Mouse (Mus musculus) forebrain, embryonic 13.5 days (tissue): ENCODE data around the gene Clcn2. TPM values are rescaled to one million over a fixed set of nuclear protein-coding genes. Genes with fewer than 3 reads are reported as not detected.

ENCODE experiments used
- ATAC-seq: fragments of 200-750 bp; cut with Nextera tagmentation; 2 replicates; pipeline ENCODE4 v1.8.0; 2017
- H3K27ac ChIP-seq: fragments of 300-500 bp; sonication (generic); 2 replicates; pipeline ENCODE4 v1.5.1; 2015; ENCODE audit warnings: inconsistent platforms, mild to moderate bottlenecking, moderate library complexity
- H3K27me3 ChIP-seq: fragments of 300-500 bp; sonication (generic); 2 replicates; pipeline ENCODE4 v1.6.1; 2015; ENCODE audit warnings: mild to moderate bottlenecking, inconsistent platforms
- H3K36me3 ChIP-seq: fragments of 300-500 bp; sonication (generic); 2 replicates; pipeline ENCODE4 v1.6.1; 2015; ENCODE audit warnings: mild to moderate bottlenecking, inconsistent platforms; ENCODE audit not compliant: poor library complexity, severe bottlenecking
- H3K4me1 ChIP-seq: fragments of 300-500 bp; sonication (generic); 2 replicates; pipeline ENCODE4 v1.6.1; 2015; ENCODE audit warnings: inconsistent platforms
- H3K4me2 ChIP-seq: fragments of 300-500 bp; sonication (generic); 2 replicates; pipeline ENCODE4 v1.6.1; 2015; ENCODE audit warnings: inconsistent platforms, mild to moderate bottlenecking, moderate library complexity
- H3K4me3 ChIP-seq: fragments of 300-500 bp; sonication (generic); 2 replicates; pipeline ENCODE4 v1.5.1; 2015; ENCODE audit warnings: mild to moderate bottlenecking, inconsistent platforms
- H3K9ac ChIP-seq: fragments of 300-500 bp; sonication (generic); 2 replicates; pipeline ENCODE4 v1.6.1; 2015; ENCODE audit warnings: mild to moderate bottlenecking, inconsistent platforms
- H3K9me3 ChIP-seq: fragments of 300-500 bp; sonication (generic); replicated peaks from 2 replicates; pipeline ENCODE4 v1.6.1; 2016; ENCODE audit warnings: inconsistent platforms
- WGBS: fragments of 180-500 bp; shearing (Covaris S2); methylation state at CpG from one replicate; pipeline ENCODE4 v1.1.7; 2015; 5-methylcytosine and 5-hydroxymethylcytosine counted together
- polyA plus RNA-seq: library from polyadenylated mRNA; unstranded; fragments of >200 nt; fragmentation: Nextera tagmentation; extraction: Ambion mirVana; gene quantifications from 2 replicates; pipeline ENCODE4 v1.2.1, GENCODE M21; 2015

Gene Clcn2
- polyA plus RNA-seq, 1 experiment from 2014 or later: 13.2 TPM

DNA sequence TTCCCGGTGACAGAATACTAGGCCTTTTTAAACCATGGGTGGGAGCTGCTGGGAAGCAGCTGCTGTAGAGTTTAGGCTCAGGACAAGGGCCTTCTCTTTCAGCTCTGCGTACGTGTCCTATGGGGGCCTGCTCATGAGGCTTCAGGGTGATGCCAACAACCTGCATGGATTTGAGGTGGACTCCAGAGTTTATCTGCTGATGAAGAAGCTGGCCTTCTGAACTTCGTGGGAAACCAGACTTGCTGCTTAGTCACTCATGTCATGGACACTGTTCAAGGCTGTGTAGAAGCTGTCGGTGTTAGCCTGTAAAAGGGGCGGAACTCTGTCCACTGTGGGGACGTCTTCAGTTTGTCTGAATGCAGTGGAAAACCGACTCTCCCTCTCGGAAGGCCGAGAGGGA is 4.3 kb upstream of the Clcn2 start:
- Histone ChIP-seq H3K9me3 (no peaks in the 10 kb centered on the region), H3K4me3 (no peak overlapping the region), H3K9ac (no peak overlapping the region), H3K27me3 (no peaks in the 10 kb centered on the region), H3K4me2 (no peak overlapping the region), H3K36me3 (peaks cover 13% of the 10 kb centered on the region), H3K4me1 (peaks cover 17% of the 10 kb centered on the region), H3K27ac (no peak overlapping the region)
- WGBS: 90% methylated on average over 10 of the region's 10 CpGs
- no peak for ATAC-seq

- Histone ChIP-seq H3K4me2 (peak overlapping the region; percentile 89), H3K9me3 (no peaks in the 10 kb centered on the region), H3K27ac (peak overlapping the region; percentile 91), H3K9ac (peak overlapping the region; percentile 83), H3K27me3 (no peaks in the 10 kb centered on the region), H3K4me3 (peak overlapping the region; percentile 64), H3K36me3 (peaks cover 15% of the 10 kb centered on the region), H3K4me1 (peaks cover 47% of the 10 kb centered on the region)
- WGBS: 5% methylated on average over 18 of the region's 18 CpGs
- ATAC-seq: no peak; the same call in 1 of the 2 replicates
These were observed 578 bp upstream of the Clcn2 start for GRCm38 (mm10) chr16:20717978-20718670.

DNA sequence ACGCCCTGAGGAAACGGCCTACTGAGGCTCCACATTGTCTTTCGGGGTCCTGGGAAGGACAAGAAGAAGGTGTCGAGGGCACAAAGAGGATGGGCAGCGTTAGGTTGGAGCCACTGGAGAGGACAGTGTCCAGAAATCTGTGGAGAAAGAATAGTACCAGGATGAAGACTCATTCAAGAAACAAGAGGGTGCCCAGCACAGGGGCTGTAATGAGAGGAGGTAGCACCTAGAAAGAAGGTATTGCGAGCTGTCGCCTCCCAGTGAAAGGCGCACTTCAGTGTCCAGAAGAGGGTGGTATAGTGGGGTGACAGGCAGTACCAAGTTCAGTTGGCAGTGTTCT is 735 bp downstream of the Clcn2 start:
- Histone ChIP-seq H3K9ac (peak overlapping the region; percentile 83), H3K4me1 (peaks cover 47% of the 10 kb centered on the region), H3K4me2 (peak overlapping the region; percentile 89), H3K36me3 (peaks cover 21% of the 10 kb centered on the region), H3K9me3 (no peaks in the 10 kb centered on the region), H3K4me3 (peak overlapping the region; percentile 64), H3K27me3 (no peaks in the 10 kb centered on the region), H3K27ac (peak overlapping the region; percentile 91)
- WGBS: 0% methylated on average over 8 of the region's 8 CpGs
- peak; percentile 9 for ATAC-seq

DNA sequence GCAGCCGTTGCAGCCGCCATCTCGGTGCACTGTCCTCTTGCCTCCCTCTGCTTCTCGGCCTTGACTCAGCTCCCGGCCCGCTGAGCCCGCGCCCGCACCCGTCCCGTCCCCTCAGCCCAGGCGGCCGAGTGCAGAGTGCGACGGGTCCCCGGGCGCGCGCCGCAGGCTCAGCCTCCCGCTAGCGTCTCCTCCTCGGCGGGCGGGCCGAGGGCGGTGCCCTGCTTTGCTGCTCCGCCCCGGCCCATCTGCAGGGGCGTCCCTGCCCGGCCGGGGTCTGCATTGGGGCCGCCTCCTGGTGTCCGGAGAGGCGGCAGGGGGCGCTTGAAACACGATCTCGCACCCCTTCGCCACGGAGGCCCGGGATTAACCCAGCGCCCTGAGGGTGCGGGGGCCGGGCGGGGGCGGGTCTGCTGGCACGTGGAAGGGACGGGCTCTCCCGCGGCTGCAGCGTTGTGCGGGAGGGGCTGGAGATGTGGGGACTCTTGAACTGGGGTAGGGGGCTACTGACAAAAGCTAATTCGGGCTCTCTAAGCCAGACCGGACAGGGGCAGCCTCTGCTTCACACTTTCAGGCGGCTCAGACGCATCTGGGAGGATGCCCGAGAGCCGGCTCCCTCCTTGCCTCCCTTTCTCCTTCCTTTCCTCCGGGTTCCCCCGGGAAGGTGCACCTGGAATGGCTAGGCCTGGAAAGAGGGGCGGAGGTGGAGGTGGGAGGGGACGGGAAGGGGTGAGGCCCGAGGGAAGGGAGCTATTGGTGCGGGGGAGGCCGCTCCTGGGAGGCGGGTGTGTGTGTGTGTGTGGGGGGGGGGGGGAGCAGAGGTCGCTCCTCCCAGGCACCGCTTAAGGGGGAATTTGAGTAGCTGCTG is 1.3 kb downstream of the Clcn2 start:
- H3K9me3 ChIP-seq: no peaks in the 10 kb centered on the region
- H3K4me3 ChIP-seq: peak overlapping the region; percentile 64
- H3K36me3 ChIP-seq: peaks cover 21% of the 10 kb centered on the region
- peaks cover 47% of the 10 kb centered on the region for H3K4me1 ChIP-seq
- H3K27me3 ChIP-seq: no peaks in the 10 kb centered on the region
- WGBS: under 1% methylated on average over 45 of the region's 68 CpGs
- peak overlapping the region; percentile 89 for H3K4me2 ChIP-seq
- peak overlapping the region; percentile 83 for H3K9ac ChIP-seq
- peak overlapping the region; percentile 91 for H3K27ac ChIP-seq
- peak; percentile 84 for ATAC-seq

GRCm38 (mm10) chr16:20715566-20715965 is 2.0 kb downstream of the Clcn2 start:
- Histone ChIP-seq H3K9me3 (no peaks in the 10 kb centered on the region), H3K4me2 (peak overlapping the region; percentile 89), H3K27me3 (no peaks in the 10 kb centered on the region), H3K4me3 (peak overlapping the region; percentile 64), H3K9ac (peak overlapping the region; percentile 83), H3K27ac (peak overlapping the region; percentile 91), H3K4me1 (peaks cover 47% of the 10 kb centered on the region), H3K36me3 (peaks cover 27% of the 10 kb centered on the region)
- under 1% methylated on average over 8 of the region's 12 CpGs for whole genome bisulfite sequencing
- no peak for ATAC-seq

DNA sequence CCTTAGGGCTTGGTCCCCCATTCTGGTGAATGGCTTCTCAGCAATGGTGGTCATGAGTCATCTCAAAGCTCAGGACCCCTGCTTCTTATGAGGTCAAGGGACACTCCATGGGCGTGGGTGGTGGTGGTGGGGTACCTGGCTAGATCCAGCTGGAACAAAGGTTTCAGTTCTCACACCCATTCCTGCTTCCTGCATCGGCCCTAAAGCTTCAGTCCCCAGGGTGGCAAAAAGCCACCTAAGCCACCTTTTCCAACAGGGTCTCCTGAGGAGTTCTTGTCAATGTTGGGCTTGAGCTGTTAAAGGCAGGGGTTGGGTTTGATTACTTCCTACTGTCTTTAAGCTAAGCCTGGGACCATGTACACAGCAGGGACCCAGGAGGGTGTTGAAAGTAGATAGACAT is 2.4 kb downstream of the Clcn2 start:
- ATAC-seq: no peak
- 67% methylated on average over 2 of the region's 2 CpGs for WGBS

GRCm38 (mm10) chr16:20714307-20715080 is 3.1 kb downstream of the Clcn2 start:
- Histone ChIP-seq H3K4me3 (peak overlapping the region; percentile 64), H3K9me3 (no peaks in the 10 kb centered on the region), H3K36me3 (peaks cover 37% of the 10 kb centered on the region), H3K4me2 (peak overlapping the region; percentile 89), H3K4me1 (peaks cover 47% of the 10 kb centered on the region), H3K27ac (no peak overlapping the region), H3K27me3 (no peaks in the 10 kb centered on the region), H3K9ac (peak overlapping the region; percentile 83; the same call in 1 of the 2 replicates)
- 25% methylated on average over 11 of the region's 11 CpGs for WGBS
- ATAC-seq: no peak

More for the DNA sequence above, 2.4 kb downstream of the Clcn2 start:
- Histone ChIP-seq H3K27ac (no peak overlapping the region), H3K4me2 (peak overlapping the region; percentile 89), H3K9me3 (no peaks in the 10 kb centered on the region), H3K4me1 (peaks cover 47% of the 10 kb centered on the region), H3K9ac (peak overlapping the region; percentile 83), H3K36me3 (peaks cover 31% of the 10 kb centered on the region), H3K27me3 (no peaks in the 10 kb centered on the region), H3K4me3 (peak overlapping the region; percentile 64)

DNA sequence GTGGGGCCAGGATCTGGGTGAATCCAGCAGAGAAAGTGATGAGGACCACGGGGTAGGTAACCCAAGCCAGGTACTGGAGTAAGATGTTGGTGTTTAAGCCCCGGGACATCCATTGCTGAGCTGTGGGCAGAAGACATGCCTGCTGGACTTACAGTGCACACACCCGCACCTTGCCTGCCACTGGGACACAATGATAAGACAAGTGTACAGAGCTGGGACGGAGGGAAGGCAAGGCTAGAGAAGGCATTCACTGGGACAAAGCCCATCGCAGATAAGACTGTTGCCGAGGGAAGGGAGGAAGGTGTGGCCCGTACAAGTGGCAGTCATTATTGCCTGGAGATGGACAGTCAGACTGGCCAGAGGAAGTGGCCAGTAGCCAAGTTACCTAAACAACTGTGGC is 4.7 kb downstream of the Clcn2 start:
- 91% methylated on average over 7 of the region's 7 CpGs for whole genome bisulfite sequencing

GRCm38 (mm10) chr16:20712190-20712589 is 5.4 kb downstream of the Clcn2 start:
- 75% methylated on average over 9 of the region's 9 CpGs for WGBS
- ATAC-seq: no peak
- H3K4me3 ChIP-seq: no peak overlapping the region
- no peak overlapping the region for H3K9ac ChIP-seq
- no peaks in the 10 kb centered on the region for H3K27me3 ChIP-seq
- H3K4me2 ChIP-seq: no peak overlapping the region
- H3K4me1 ChIP-seq: peaks cover 34% of the 10 kb centered on the region
- no peaks in the 10 kb centered on the region for H3K9me3 ChIP-seq
- H3K36me3 ChIP-seq: peaks cover 48% of the 10 kb centered on the region
- no peak overlapping the region for H3K27ac ChIP-seq

More for the DNA sequence above, 4.7 kb downstream of the Clcn2 start:
- Histone ChIP-seq H3K36me3 (peaks cover 41% of the 10 kb centered on the region), H3K27me3 (no peaks in the 10 kb centered on the region), H3K4me3 (no peak overlapping the region), H3K9me3 (no peaks in the 10 kb centered on the region), H3K4me1 (peaks cover 37% of the 10 kb centered on the region), H3K4me2 (no peak overlapping the region), H3K9ac (no peak overlapping the region), H3K27ac (no peak overlapping the region)
- no peak for ATAC-seq

DNA sequence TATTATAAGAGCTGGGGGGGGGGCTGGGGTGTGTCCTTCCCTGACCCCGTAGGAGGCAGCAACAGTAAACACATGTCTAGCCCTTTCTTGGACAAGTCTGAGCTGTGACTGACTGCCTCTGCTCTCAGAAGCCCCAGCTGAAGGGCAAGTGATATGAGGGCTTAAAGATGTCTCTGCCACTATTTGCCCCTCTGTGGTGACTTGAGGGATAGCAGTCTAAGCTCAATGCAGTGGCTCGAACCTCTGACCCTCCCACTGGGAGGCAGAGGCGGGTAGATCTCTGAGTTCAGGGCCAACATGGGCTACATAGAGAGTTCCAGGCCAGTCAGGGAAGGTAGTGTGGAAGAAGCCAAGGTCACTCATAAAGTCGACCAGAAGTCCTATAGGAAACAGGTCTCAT is 6.7 kb downstream of the Clcn2 start:
- Histone ChIP-seq H3K9ac (no peak overlapping the region), H3K27ac (no peak overlapping the region), H3K27me3 (no peaks in the 10 kb centered on the region), H3K4me1 (peaks cover 23% of the 10 kb centered on the region), H3K9me3 (no peaks in the 10 kb centered on the region), H3K4me2 (no peak overlapping the region), H3K36me3 (peaks cover 59% of the 10 kb centered on the region), H3K4me3 (no peak overlapping the region)
- 81% methylated on average over 4 of the region's 4 CpGs for WGBS
- no peak for ATAC-seq

DNA sequence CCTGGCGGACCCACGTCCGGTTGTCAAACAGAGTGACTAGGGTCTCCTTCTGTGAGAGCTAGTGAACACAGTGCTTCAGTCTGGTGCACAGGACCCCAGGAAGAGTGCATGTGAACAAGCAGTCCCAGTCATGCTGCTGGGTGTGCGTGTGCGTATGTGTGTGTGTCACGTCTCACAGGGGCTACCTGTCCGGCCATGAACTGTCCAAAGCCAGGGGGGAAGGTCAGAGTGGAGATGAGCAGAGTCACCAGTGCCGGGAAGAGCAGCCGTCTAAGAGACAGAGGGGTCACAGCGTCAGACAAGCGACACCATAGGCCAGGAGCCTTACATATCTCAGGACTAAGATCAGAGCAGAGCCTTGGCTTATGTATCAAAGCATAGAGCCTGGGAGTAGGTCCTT is 7.2 kb downstream of the Clcn2 start:
- Histone ChIP-seq H3K9ac (no peak overlapping the region), H3K9me3 (no peaks in the 10 kb centered on the region), H3K27me3 (no peaks in the 10 kb centered on the region), H3K4me2 (no peak overlapping the region), H3K27ac (no peak overlapping the region), H3K4me1 (peaks cover 20% of the 10 kb centered on the region), H3K4me3 (no peak overlapping the region), H3K36me3 (peaks cover 62% of the 10 kb centered on the region)
- ATAC-seq: no peak
- WGBS: 94% methylated on average over 11 of the region's 11 CpGs
